Mouse (Mus musculus) midbrain, postnatal 0 days (tissue): ENCODE results near the gene Lect2. TPM values are rescaled to one million over a fixed set of nuclear protein-coding genes. Genes with fewer than 3 reads are reported as not detected.

Experiments used
- ATAC-seq: fragments of 200-750 bp; cut with Nextera tagmentation; 2 replicates; pipeline ENCODE4 v1.8.0; 2017; ENCODE audit warnings: moderate number of reproducible peaks, mild to moderate bottlenecking, moderate TSS enrichment, moderate library complexity; ENCODE audit not compliant: low FRiP score
- DNase-seq: peaks from one replicate; pipeline ENCODE4 v3.0.0-alpha.2; 2015; ENCODE audit warnings: low spot score
- H3K27ac ChIP-seq: fragments of 300-500 bp; sonication (generic); 2 replicates; pipeline ENCODE4 v1.5.1; 2014; ENCODE audit warnings: low read depth, mild to moderate bottlenecking, low read length, mixed read lengths
- H3K27me3 ChIP-seq: fragments of 300-500 bp; sonication (generic); 2 replicates; pipeline ENCODE4 v1.6.1; 2014; ENCODE audit warnings: low read length, control low read depth, mixed read lengths; ENCODE audit not compliant: insufficient read depth
- H3K36me3 ChIP-seq: fragments of 300-500 bp; sonication (generic); 2 replicates; pipeline ENCODE4 v1.6.1; 2014; ENCODE audit warnings: low read length, control low read depth, mixed read lengths; ENCODE audit not compliant: insufficient read depth
- H3K4me1 ChIP-seq: fragments of 300-500 bp; sonication (generic); 2 replicates; pipeline ENCODE4 v1.6.1; 2014; ENCODE audit warnings: mild to moderate bottlenecking, control low read depth, antibody characterized with exemption, low read length, mixed read lengths; ENCODE audit not compliant: insufficient read depth
- H3K4me2 ChIP-seq: fragments of 300-500 bp; sonication (generic); 2 replicates; pipeline ENCODE4 v1.6.1; 2014; ENCODE audit warnings: low read depth, mild to moderate bottlenecking, low read length, mixed read lengths; ENCODE audit not compliant: poor library complexity, severe bottlenecking
- H3K4me3 ChIP-seq: fragments of 300-500 bp; sonication (generic); 2 replicates; pipeline ENCODE4 v1.5.1; 2014; ENCODE audit warnings: low read depth, mild to moderate bottlenecking, low read length, moderate library complexity
- H3K9ac ChIP-seq: fragments of 300-500 bp; sonication (generic); replicated peaks from 2 replicates; pipeline ENCODE4 v1.6.1; 2014; ENCODE audit warnings: mild to moderate bottlenecking, low read length, moderate library complexity, mixed read lengths; ENCODE audit not compliant: poor library complexity, severe bottlenecking
- H3K9me3 ChIP-seq: fragments of 300-500 bp; sonication (generic); 2 replicates; pipeline ENCODE4 v1.6.1; 2016; ENCODE audit warnings: low read length, control low read depth
- CTCF ChIP-seq: IDR thresholded peaks from 2 replicates; pipeline ENCODE4 v1.5.1; 2016; ENCODE audit warnings: antibody characterized with exemption, mild to moderate bottlenecking
- WGBS: fragments of 180-500 bp; shearing (Covaris S2); extraction: QIAGEN DNeasy Blood & Tissue Kit; methylation state at CpG from one replicate; pipeline ENCODE4 v1.1.7; 2014; 5-methylcytosine and 5-hydroxymethylcytosine counted together
- polyA plus RNA-seq: library from polyadenylated mRNA; unstranded; fragments of >200 nt; fragmentation: Nextera tagmentation; extraction: Ambion mirVana; gene quantifications from 2 replicates; pipeline ENCODE4 v1.2.1, GENCODE M21; 2015
- total RNA-seq: library from RNA; depleted of rRNA; stranded (reverse); fragments of >200 nt; gene quantifications from 2 replicates; pipeline ENCODE4 v1.2.3, GENCODE M21; 2014

Gene Lect2
- total and polyA plus RNA-seq, 2 experiments from 2014 or later, result not detected

DNA sequence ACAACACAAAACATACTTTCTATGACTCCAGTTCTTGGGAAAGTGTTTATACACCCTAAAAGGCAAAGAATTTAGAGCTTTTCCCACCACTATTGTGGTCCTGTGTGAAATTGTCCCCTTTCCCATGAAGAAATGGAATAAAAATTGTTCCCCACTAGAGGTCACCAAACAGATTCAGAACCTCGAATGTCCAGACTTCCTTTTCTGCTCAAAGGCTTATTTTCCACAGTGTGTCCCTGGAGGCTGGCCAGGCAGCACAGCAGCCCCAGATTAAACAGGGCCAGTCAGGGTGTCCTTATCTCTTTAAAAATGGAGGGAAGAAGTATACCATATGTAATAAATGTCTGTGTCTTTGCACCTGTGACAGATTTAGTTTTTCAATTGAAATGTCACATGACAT lies 7.7 kb upstream of the Lect2 start:
- no peak overlapping the region for H3K4me3 ChIP-seq
- ATAC-seq, result no peak
- no peaks in the 10 kb centered on the region for H3K9me3 ChIP-seq
- no peak overlapping the region for H3K4me2 ChIP-seq
- H3K27me3 ChIP-seq, result no peaks in the 10 kb centered on the region
- TF ChIP-seq CTCF, result peak; percentile 73
- no peak overlapping the region for H3K9ac ChIP-seq
- no peak overlapping the region for H3K27ac ChIP-seq
- no peaks in the 10 kb centered on the region for H3K36me3 ChIP-seq
- H3K4me1 ChIP-seq, result 0 out of 2 replicates have a peak, but pooled peaks cover 2% of the 10 kb centered on the region
- DNase-seq, result peak; percentile 74
- 0% methylated on average over 1 of the region's 1 CpGs for WGBS

DNA sequence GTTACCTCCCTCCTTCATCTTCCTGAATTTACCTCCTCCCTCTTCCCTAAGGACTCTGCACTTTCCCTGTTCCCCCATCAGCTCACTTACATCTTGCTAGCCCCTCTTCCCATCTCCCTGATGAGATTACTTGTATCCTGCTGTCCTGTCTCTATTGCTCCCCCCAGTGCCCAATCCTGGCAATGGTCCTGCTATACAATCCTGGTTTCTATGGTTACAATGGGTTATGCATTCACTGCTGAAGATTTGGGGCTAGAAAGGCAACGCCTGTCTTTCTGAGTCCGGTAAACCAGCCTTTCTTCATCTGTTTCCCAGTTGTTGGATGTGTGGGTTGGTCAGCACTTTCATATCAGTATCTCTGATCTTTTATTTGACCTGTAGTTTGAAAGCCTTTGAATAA lies 6.1 kb upstream of the Lect2 start:
- DNase-seq (peak; percentile 81), ATAC-seq (no peak)
- Histone ChIP-seq H3K9me3 (no peaks in the 10 kb centered on the region), H3K27me3 (no peaks in the 10 kb centered on the region), H3K36me3 (no peaks in the 10 kb centered on the region), H3K27ac (no peak overlapping the region), H3K4me1 (0 out of 2 replicates have a peak, but pooled peaks cover 2% of the 10 kb centered on the region), H3K4me3 (no peak overlapping the region), H3K4me2 (no peak overlapping the region), H3K9ac (no peak overlapping the region)
- TF ChIP-seq CTCF, result peak; percentile 79
- WGBS, result 6% methylated on average over 2 of the region's 2 CpGs

DNA sequence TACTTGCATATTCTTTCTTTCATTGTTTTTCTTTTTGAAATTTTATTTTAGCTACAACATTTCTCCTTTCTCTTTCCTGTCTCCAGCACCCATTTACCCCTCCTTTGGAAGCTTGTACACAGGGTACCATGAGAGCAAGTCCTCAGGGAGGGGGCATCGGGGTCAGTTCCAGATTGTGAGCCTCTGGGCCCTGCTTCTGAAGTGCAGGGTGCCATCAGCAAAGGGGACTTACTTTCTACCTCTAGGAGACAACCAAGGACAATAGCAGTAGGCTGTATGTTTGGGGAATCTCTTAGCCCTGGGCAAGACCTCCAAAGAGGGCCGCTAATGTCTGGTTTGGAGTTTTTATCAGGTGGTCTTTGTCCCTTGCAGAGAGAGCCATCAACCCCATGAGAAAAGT lies 5.6 kb upstream of the Lect2 start:
- Histone ChIP-seq H3K27me3 (no peaks in the 10 kb centered on the region), H3K9ac (no peak overlapping the region), H3K4me2 (no peak overlapping the region), H3K9me3 (no peaks in the 10 kb centered on the region), H3K36me3 (no peaks in the 10 kb centered on the region), H3K4me3 (no peak overlapping the region), H3K4me1 (0 out of 2 replicates have a peak, but pooled peaks cover 2% of the 10 kb centered on the region), H3K27ac (no peak overlapping the region)
- DNase-seq (no peak), ATAC-seq (no peak)
- 61% methylated on average over 2 of the region's 2 CpGs for WGBS
- no peak for TF ChIP-seq CTCF

GRCm38 (mm10) chr13:56551661-56552060 lies 3.4 kb upstream of the Lect2 start:
- Histone ChIP-seq H3K27ac (no peak overlapping the region), H3K4me3 (no peak overlapping the region), H3K4me2 (no peak overlapping the region), H3K9ac (no peak overlapping the region), H3K9me3 (no peaks in the 10 kb centered on the region), H3K27me3 (no peaks in the 10 kb centered on the region), H3K4me1 (0 out of 2 replicates have a peak, but pooled peaks cover 2% of the 10 kb centered on the region), H3K36me3 (no peaks in the 10 kb centered on the region)
- no peak for ATAC-seq
- 85% methylated on average over 6 of the region's 6 CpGs for WGBS
- no peak for DNase-seq
- no peak for TF ChIP-seq CTCF

GRCm38 (mm10) chr13:56550574-56550973 lies 2.3 kb upstream of the Lect2 start:
- no peak for TF ChIP-seq CTCF
- no peak overlapping the region for H3K9ac ChIP-seq
- H3K4me3 ChIP-seq, result no peak overlapping the region
- ATAC-seq, result no peak
- H3K27me3 ChIP-seq, result no peaks in the 10 kb centered on the region
- H3K36me3 ChIP-seq, result no peaks in the 10 kb centered on the region
- H3K27ac ChIP-seq, result no peak overlapping the region
- H3K4me2 ChIP-seq, result no peak overlapping the region
- no peak for DNase-seq
- 0 out of 2 replicates have a peak, but pooled peaks cover 2% of the 10 kb centered on the region for H3K4me1 ChIP-seq
- WGBS, result 64% methylated on average over 1 of the region's 1 CpGs
- H3K9me3 ChIP-seq, result no peaks in the 10 kb centered on the region

DNA sequence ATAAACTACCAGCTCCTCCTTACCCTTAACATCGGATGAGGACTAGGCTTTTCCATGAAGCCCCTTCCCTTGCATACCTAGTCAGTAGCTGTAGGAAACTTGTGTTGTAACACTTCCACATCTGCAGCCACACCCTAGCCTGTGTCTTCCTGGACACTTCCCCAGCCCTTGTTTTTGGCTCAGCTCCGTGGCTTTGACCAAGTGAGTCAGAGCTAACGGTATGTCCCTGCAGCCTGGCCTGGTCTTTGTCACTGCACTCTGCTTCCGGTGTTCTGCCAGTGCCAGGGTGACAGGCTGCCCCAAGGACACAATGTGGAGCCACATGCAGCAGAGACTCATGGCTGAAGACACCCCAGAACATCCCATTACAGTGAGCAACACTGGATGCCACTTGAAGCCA lies 1.1 kb upstream of the Lect2 start:
- 82% methylated on average over 4 of the region's 4 CpGs for WGBS
- Histone ChIP-seq H3K4me3 (no peak overlapping the region), H3K27ac (no peak overlapping the region), H3K27me3 (no peaks in the 10 kb centered on the region), H3K4me2 (no peak overlapping the region), H3K36me3 (no peaks in the 10 kb centered on the region), H3K4me1 (0 out of 2 replicates have a peak, but pooled peaks cover 2% of the 10 kb centered on the region), H3K9ac (no peak overlapping the region), H3K9me3 (no peaks in the 10 kb centered on the region)
- ATAC-seq, result no peak
- no peak for TF ChIP-seq CTCF
- DNase-seq, result no peak
